Mouse (Mus musculus) bone marrow, adult 2 months (tissue): ENCODE results near the gene Gpr108. TPM values are rescaled to one million over a fixed set of nuclear protein-coding genes. Genes with fewer than 3 reads are reported as not detected.

ENCODE experiments used
- H3K27ac ChIP-seq: fragments of 200-500 bp; 2 replicates; pipeline ENCODE4 v1.5.1; 2012; ENCODE audit warnings: low read depth, mild to moderate bottlenecking, control low read depth, inconsistent platforms, low read length; ENCODE audit not compliant: control insufficient read depth, poor library complexity, insufficient read depth
- H3K4me1 ChIP-seq: fragments of 200-500 bp; 2 replicates; pipeline ENCODE4 v1.6.1; 2011; ENCODE audit warnings: low read length; ENCODE audit not compliant: control insufficient read depth, insufficient read depth
- H3K4me3 ChIP-seq: fragments of 200-500 bp; replicated peaks from 2 replicates; pipeline ENCODE3; 2011; ENCODE audit warnings: mild to moderate bottlenecking, low read depth, low read length, control low read depth; ENCODE audit not compliant: control insufficient read depth
- CTCF ChIP-seq: fragments of 200-500 bp; IDR thresholded peaks from 2 replicates; pipeline ENCODE4 v1.5.1; 2011; ENCODE audit warnings: low read length, control low read depth; ENCODE audit not compliant: control insufficient read depth, insufficient read depth
- POLR2A ChIP-seq: fragments of 200-500 bp; IDR thresholded peaks from 2 replicates; pipeline ENCODE4 v1.6.1; 2011; ENCODE audit warnings: low read depth, mild to moderate bottlenecking, control low read depth, low read length, borderline replicate concordance; ENCODE audit not compliant: control insufficient read depth
- WGBS: fragments of 180-500 bp; shearing (Covaris S2); methylation state at CpG from one replicate; pipeline ENCODE4 v1.1.7; 2018; 5-methylcytosine and 5-hydroxymethylcytosine counted together
- polyA plus RNA-seq: library from polyadenylated mRNA; stranded (reverse); fragments of >200 nt; gene quantifications from 2 replicates; pipeline ENCODE4 v1.2.4, GENCODE M21; 2011; ENCODE audit warnings: low replicate concordance; ENCODE audit not compliant: missing spikeins, insufficient read depth, insufficient read length

Gene Gpr108
- polyA plus RNA-seq, 1 experiment: 37.5 TPM

DNA sequence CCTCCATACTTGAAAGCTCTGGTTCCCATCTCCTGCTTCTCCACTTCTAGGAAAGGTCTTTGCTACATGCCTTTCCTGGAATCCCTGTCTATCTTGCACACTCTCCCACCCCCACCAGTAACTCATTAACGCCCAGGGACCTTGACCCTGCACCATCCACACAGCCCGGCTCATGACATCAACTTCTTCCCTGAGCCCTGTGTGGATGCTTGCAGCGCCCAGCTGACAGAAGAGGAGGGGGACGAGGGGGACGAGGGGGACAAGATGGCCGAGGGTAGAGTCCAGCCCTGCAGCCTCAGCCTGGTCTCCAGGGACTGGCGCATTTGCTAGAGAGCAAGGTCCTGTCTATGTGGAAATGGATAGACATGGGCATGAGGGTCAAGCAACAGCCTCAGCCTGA lies 15.2 kb downstream of the Gpr108 start:
- Histone ChIP-seq H3K4me3 (no peak overlapping the region), H3K4me1 (peaks cover 7% of the 10 kb centered on the region), H3K27ac (no peak overlapping the region)
- TF ChIP-seq CTCF (no peak), POLR2A (no peak)
- WGBS: 63% methylated on average over 7 of the region's 7 CpGs

DNA sequence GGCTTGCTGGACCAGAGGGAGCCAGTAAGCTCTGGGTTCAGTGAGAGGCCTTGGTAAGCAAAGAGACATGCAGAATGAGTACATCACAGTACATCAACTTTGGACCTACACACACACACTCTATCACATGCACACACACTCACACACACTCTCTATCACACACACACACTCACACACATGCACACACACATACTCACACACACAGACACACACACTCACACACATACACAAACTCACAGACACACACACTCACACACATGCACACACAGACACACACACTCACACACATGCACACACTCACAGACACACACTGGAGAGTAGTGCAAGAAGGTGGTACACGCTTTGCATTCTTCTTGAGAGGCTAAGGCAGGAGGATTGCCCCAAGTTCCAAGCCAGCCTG lies 16.0 kb downstream of the Gpr108 start:
- H3K27ac ChIP-seq: no peak overlapping the region
- no peak overlapping the region for H3K4me3 ChIP-seq
- WGBS: 85% methylated on average over 1 of the region's 1 CpGs
- TF ChIP-seq CTCF: no peak
- no peak for TF ChIP-seq POLR2A
- H3K4me1 ChIP-seq: peaks cover 7% of the 10 kb centered on the region

DNA sequence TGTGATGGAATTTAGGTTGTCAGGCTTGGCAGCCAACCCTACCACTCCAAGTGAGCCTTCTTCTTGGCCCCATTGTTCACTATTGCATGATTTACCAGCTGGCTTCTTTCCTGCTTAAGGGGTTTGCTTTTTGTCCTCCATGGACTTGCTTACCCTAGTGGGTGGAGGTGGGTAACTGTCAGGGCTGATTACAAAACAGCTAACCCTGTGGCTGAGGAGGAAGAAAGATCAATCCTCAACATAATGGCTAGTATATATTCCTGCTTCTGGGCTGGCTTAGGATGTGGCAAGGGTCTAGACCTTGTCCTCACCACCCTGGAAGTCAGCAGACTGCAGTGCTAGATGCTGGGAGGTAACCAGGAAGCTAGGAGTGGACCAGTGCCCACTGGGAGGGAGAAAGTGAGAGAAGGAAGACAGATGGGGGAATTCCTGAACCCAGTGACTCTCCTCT lies 16.9 kb downstream of the Gpr108 start:
- TF ChIP-seq CTCF (no peak), POLR2A (no peak)
- H3K4me1 ChIP-seq: peaks cover 9% of the 10 kb centered on the region
- H3K27ac ChIP-seq: peak overlapping the region; percentile 7; the same call in 1 of the 2 replicates
- no peak overlapping the region for H3K4me3 ChIP-seq

DNA sequence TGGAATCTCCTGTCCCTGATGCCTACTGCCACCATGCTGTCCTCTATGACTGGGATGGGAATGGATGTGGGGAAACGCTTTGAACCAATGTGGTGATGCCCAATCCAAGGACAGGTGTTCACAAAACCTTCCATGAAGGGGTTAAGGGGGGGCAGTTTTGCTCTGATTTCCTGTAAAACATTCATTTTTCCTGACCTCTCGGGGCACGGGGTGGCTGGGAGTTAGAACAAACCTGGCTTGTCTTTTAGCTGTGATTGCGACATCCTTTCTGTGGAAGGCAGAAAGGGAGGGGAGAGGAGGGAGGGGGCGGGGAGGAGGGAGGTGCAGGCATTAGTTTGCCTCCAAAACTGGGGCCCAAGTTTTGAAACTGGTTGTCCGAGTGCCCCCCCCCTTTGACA lies 17.5 kb downstream of the Gpr108 start:
- peaks cover 9% of the 10 kb centered on the region for H3K4me1 ChIP-seq
- no peak for TF ChIP-seq CTCF
- TF ChIP-seq POLR2A: no peak
- WGBS: 25% methylated on average over 6 of the region's 6 CpGs
- H3K4me3 ChIP-seq: no peak overlapping the region
- H3K27ac ChIP-seq: peak overlapping the region; percentile 31; the same call in 1 of the 2 replicates

DNA sequence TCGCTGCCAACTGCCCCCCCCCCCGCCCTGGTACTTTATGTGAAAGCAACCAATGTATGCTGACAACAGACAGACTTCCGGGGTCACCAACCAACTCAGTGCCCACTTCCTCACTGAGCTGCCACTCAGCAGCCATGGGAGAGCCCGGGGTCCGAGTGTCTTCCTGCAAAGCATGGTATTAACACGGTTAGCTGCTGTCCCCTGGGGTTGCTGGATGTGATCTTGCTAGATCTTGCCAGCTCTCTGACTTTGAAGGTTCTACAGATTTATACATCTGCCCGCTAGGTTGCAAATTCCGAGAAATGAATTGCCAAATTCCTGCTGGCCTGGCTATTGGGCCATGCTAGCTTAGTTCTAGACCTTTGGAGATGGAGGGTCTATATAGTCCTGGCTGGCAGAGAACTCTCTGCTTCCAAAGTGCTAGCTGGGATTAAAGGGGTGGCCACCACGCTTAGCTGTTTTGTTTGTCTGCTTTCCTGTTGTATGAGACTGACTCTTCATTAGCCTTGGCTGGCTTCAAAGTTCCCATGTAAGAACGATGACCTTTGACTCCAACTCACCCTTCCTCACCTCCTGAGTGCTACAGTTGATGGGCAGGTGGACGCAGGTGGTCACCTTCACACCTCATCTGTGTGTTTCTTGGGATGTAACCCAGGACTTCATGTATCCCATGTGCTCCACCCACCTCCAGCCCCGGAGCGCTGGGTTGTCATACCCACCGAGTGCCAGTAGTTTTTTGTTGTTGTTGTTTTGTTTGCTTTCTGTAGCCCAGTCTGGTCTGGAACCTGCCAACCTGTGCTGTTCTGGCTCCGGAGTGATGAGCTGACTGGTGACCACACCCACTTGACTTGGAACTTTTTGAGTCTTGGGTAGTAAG lies 18.2 kb downstream of the Gpr108 start:
- 37% methylated on average over 15 of the region's 15 CpGs for WGBS
- peak overlapping the region; percentile 39; the same call in 1 of the 2 replicates for H3K27ac ChIP-seq

DNA sequence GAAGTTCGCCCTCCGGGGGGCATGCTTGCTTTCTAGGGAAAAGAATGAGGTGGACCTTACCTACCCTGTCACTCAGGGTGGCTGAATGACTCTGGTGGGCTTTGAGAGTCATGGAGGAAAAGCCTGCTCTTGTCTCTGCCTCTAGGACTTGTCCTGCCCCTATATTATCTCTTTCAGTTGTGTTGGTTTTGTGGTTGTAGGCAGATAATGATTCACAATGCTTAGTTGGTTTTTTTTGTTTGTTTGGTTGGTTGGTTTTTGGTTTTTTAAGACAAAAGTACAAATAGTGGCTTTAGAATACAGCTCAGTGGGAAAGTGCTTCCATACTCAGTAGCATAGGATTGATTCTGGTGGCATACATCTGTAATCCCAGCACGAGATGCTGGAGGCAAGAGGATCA lies 19.4 kb downstream of the Gpr108 start:
- Histone ChIP-seq H3K4me1 (peaks cover 9% of the 10 kb centered on the region), H3K4me3 (no peak overlapping the region), H3K27ac (peak overlapping the region; percentile 8; the same call in 1 of the 2 replicates)
- no peak for TF ChIP-seq POLR2A
- no peak for TF ChIP-seq CTCF
- WGBS: 71% methylated on average over 3 of the region's 3 CpGs

More for the DNA sequence above, 18.2 kb downstream of the Gpr108 start:
- Histone ChIP-seq H3K4me1 (peaks cover 9% of the 10 kb centered on the region), H3K4me3 (no peak overlapping the region)
- TF ChIP-seq POLR2A (no peak), CTCF (no peak)

DNA sequence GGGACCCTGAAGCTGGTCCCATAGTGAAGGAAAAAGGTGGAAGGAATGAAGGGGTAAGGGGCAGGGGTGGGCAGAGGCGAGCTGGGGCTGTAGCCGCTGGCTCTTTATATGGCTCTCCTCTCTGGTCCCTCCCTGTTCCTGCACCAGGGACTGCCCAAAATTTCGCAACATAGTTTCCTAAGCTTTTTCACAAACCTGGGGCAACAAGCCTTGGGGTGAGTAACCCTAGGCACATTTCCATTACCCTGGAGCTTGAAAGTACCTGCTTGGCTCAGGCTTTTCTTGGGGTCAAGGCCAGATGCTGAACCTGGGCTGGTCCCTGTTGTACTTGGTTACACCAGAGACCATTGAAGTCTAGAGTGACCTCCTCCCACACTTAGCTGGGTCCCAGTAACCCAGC lies 20.2 kb downstream of the Gpr108 start, which contains the start of gene C3:
TSS of gene C3 (minus strand) at position 123 of the 400 bp plus-strand sequence.
- WGBS: 16% methylated on average over 3 of the region's 3 CpGs

DNA sequence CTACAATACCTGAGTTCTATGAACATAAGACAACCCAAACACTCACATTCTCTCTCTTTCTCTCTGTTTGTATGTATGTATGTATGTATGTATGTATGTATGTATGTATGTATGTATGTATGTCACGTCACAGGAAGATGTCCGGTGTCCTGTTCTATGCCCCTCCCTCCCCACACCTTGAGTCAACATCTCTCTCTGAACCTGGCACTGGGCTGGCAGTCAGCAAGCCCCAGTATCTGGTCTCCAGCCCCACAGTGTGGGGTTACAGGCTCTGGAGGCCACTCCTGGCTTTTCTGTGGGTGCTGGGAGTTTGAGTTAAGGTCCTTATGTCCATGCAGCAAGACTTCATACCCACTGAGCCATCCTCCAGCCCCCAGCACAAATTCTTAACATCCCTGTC lies 20.8 kb downstream of the Gpr108 start:
- TF ChIP-seq POLR2A (no peak), CTCF (no peak)
- H3K4me3 ChIP-seq: peak overlapping the region; percentile 61
- H3K27ac ChIP-seq: peak overlapping the region; percentile 64
- H3K4me1 ChIP-seq: peaks cover 9% of the 10 kb centered on the region
- WGBS: 73% methylated on average over 2 of the region's 2 CpGs

More for the DNA sequence above, 20.2 kb downstream of the Gpr108 start, which contains the start of gene C3:
- Histone ChIP-seq H3K27ac (peak within 1 kb of the TSS; percentile 73), H3K4me1 (peaks cover 9% of the 10 kb centered on the region), H3K4me3 (peak within 1 kb of the TSS; percentile 61)
- no peak for TF ChIP-seq CTCF
- 0 out of 2 replicates have a peak, but pooled peaks have one; percentile 17 for TF ChIP-seq POLR2A
